Mouse (Mus musculus) forebrain, embryonic 11.5 days (tissue): ENCODE measurements around the gene Scp2. TPM values are rescaled to one million over a fixed set of nuclear protein-coding genes. Genes with fewer than 3 reads are reported as not detected.

ENCODE experiments used
- ATAC-seq: fragments of 200-750 bp; cut with Nextera tagmentation; replicated peaks from 2 replicates; pipeline ENCODE4 v1.8.0; 2017; ENCODE audit warnings: moderate TSS enrichment; ENCODE audit not compliant: low FRiP score
- DNase-seq: peaks from one replicate; pipeline ENCODE4 v3.0.0-alpha.2; 2017; ENCODE audit warnings: low spot score
- H3K27ac ChIP-seq: fragments of 300-500 bp; sonication (generic); 2 replicates; pipeline ENCODE4 v1.5.1; 2014; ENCODE audit warnings: low read depth, low read length
- H3K27me3 ChIP-seq: fragments of 300-500 bp; sonication (generic); 2 replicates; pipeline ENCODE4 v1.6.1; 2014; ENCODE audit warnings: mild to moderate bottlenecking, low read length, mixed read lengths; ENCODE audit not compliant: control insufficient read depth, insufficient read depth
- H3K36me3 ChIP-seq: fragments of 300-500 bp; sonication (generic); 2 replicates; pipeline ENCODE4 v1.6.1; 2014; ENCODE audit warnings: mild to moderate bottlenecking, low read length, moderate library complexity, mixed read lengths; ENCODE audit not compliant: control insufficient read depth, insufficient read depth
- H3K4me1 ChIP-seq: fragments of 300-500 bp; sonication (generic); replicated peaks from 2 replicates; pipeline ENCODE4 v1.6.1; 2014; ENCODE audit warnings: low read length, mixed read lengths; ENCODE audit not compliant: control insufficient read depth, insufficient read depth
- H3K4me2 ChIP-seq: fragments of 300-500 bp; sonication (generic); 2 replicates; pipeline ENCODE4 v1.6.1; 2014; ENCODE audit warnings: low read depth, mild to moderate bottlenecking, low read length, moderate library complexity, mixed read lengths; ENCODE audit not compliant: severe bottlenecking
- H3K4me3 ChIP-seq: fragments of 300-500 bp; sonication (generic); 2 replicates; pipeline ENCODE4 v1.5.1; 2014; ENCODE audit warnings: low read depth, low read length
- H3K9ac ChIP-seq: fragments of 300-500 bp; sonication (generic); 2 replicates; pipeline ENCODE4 v1.6.1; 2014; ENCODE audit warnings: low read length
- H3K9me3 ChIP-seq: fragments of 300-500 bp; sonication (generic); 2 replicates; pipeline ENCODE4 v1.6.1; 2016; ENCODE audit warnings: low read length, mixed read lengths; ENCODE audit not compliant: control insufficient read depth
- WGBS: fragments of 180-500 bp; shearing (Covaris S2); extraction: QIAGEN DNeasy Blood & Tissue Kit; methylation state at CpG from one replicate; pipeline ENCODE4 v1.1.7; 2014; 5-methylcytosine and 5-hydroxymethylcytosine counted together
- polyA plus RNA-seq: library from polyadenylated mRNA; unstranded; fragments of >200 nt; fragmentation: Nextera tagmentation; extraction: Ambion mirVana; gene quantifications from 2 replicates; pipeline ENCODE4 v1.2.1, GENCODE M21; 2014

Gene Scp2
- polyA plus RNA-seq, 1 experiment from 2014 or later = 200 TPM

DNA sequence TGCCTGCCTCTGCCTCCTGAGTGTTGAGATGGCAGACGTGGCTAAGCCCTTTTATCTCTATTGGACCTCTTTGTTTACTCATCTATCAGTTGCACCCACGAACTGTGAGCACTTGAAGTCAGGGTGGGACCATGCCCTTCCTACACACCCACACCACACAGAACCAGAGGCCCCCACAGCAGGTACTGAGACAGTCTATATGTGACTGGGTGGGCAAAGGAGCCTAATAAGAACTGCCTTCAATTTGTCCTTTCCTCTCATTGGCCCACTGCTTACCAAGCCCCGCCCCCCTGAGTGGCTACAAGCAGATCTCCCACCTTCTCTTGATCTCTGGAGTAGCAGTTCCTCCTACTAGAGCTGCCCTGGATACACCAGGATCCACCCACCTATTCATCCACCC, 118.6 kb downstream of the Scp2 start:
- H3K9me3 ChIP-seq = no peaks in the 10 kb centered on the region
- peaks cover 15% of the 10 kb centered on the region for H3K27me3 ChIP-seq
- 35% methylated on average over 3 of the region's 3 CpGs for WGBS
- no peaks in the 10 kb centered on the region for H3K36me3 ChIP-seq
- DNase-seq (no peak), ATAC-seq (no peak)
- H3K4me2 ChIP-seq = no peak overlapping the region
- H3K4me3 ChIP-seq = no peak overlapping the region
- H3K9ac ChIP-seq = no peak overlapping the region
- H3K4me1 ChIP-seq = peaks cover 3% of the 10 kb centered on the region; the same call in 1 of the 2 replicates
- H3K27ac ChIP-seq = no peak overlapping the region

DNA sequence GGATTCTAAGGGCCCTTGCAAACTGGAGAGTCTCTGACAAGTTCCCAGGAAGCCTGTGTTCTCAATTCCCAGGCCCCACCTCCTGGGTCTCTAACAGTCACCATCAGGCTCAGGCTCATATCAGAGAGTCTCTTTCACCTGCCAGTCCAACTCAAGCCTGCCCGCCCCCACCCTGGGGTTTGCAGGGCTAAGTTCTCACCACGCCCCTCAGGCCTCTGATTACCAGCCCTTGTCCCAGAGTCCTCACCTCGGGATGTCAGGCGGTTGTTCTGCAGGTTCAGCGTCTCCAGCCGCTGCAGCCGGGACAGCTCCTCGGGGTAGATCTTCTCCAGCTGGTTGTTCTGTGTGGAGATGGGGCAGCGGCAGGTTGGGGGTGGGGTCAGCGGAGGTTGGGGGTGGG, 119.5 kb downstream of the Scp2 start:
- no peak overlapping the region for H3K27ac ChIP-seq

DNA sequence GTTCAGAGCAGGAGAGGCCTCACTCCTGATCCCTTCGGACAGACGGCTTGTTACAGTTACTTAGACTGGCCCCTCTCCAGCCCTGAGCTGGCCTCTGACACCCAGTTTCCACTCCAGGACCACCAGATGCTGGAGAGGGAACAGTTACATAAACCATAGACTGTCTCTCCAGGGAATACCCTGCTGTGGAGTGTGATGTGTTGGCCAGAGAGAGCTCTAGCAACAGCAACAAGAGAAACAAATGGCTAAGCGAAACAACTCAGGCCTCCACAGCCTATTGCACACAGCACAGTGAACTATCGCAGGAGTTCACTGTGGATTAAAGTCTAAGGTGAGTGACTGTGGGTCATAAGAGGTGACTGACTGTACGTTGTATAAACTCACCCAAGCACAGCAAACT, 120.2 kb downstream of the Scp2 start:
- no peak overlapping the region for H3K9ac ChIP-seq
- H3K36me3 ChIP-seq = no peaks in the 10 kb centered on the region
- no peak overlapping the region for H3K4me2 ChIP-seq
- no peaks in the 10 kb centered on the region; the same call in 1 of the 2 replicates for H3K27me3 ChIP-seq
- H3K9me3 ChIP-seq = no peaks in the 10 kb centered on the region
- 65% methylated on average over 5 of the region's 5 CpGs for WGBS
- no peak overlapping the region for H3K4me3 ChIP-seq
- H3K4me1 ChIP-seq = peaks cover 3% of the 10 kb centered on the region; the same call in 1 of the 2 replicates
- no peak for ATAC-seq
- no peak overlapping the region for H3K27ac ChIP-seq
- no peak for DNase-seq

More for the DNA sequence above, 119.5 kb downstream of the Scp2 start:
- DNase-seq (peak; percentile 57), ATAC-seq (no peak)
- Histone ChIP-seq H3K4me1 (peaks cover 3% of the 10 kb centered on the region; the same call in 1 of the 2 replicates), H3K9me3 (no peaks in the 10 kb centered on the region), H3K4me3 (no peak overlapping the region), H3K9ac (no peak overlapping the region), H3K36me3 (no peaks in the 10 kb centered on the region), H3K4me2 (no peak overlapping the region), H3K27me3 (peaks cover 6% of the 10 kb centered on the region)
- WGBS = 3% methylated on average over 10 of the region's 10 CpGs

DNA sequence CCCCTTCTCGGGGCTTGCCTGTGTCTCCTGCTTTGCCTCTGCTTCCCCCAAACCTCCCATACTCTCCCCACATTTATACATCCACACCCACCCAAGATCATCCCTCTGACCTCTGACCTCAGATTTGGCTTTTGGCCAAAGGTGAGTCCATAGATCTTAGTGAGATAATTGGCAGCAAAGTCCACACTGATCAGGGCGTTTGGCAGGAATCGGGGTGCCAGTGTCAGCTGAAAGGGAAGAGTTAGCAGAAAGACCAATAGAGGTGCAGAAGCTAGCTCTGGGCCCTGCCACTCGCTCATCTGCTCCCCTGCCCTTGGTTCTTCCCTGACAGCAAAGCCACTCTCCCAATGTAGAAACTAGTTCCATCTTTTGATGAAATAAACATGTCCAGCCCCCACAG, 121.6 kb downstream of the Scp2 start:
- Histone ChIP-seq H3K27ac (no peak overlapping the region), H3K9ac (no peak overlapping the region), H3K9me3 (no peaks in the 10 kb centered on the region), H3K4me3 (no peak overlapping the region), H3K4me2 (no peak overlapping the region), H3K4me1 (peaks cover 5% of the 10 kb centered on the region; the same call in 1 of the 2 replicates), H3K36me3 (no peaks in the 10 kb centered on the region), H3K27me3 (no peaks in the 10 kb centered on the region)
- DNase-seq (no peak), ATAC-seq (no peak)
- 77% methylated on average over 4 of the region's 4 CpGs for WGBS

DNA sequence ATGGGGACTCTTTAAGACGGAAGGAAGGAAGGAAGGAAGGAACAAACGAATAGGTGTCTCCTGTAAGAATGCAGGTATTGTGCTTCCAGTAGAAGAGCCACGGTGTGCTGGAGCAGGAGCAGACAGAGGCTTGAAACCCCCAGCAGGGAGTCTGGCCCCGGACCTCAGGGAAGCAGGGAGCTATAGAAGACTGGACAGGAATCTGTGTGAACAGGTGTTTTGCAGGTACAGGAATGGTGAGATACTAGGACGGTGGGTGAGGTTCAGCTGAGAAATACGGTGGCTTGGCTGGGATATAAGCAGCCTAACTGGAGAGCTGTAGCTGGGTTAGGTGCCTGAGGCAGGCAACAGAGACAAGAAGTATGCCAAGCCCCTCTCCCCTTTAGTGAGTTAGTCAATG, 124.6 kb downstream of the Scp2 start:
- Histone ChIP-seq H3K4me3 (no peak overlapping the region), H3K36me3 (no peaks in the 10 kb centered on the region), H3K9ac (no peak overlapping the region), H3K27ac (no peak overlapping the region), H3K27me3 (no peaks in the 10 kb centered on the region), H3K4me2 (no peak overlapping the region), H3K9me3 (no peaks in the 10 kb centered on the region), H3K4me1 (peaks cover 3% of the 10 kb centered on the region; the same call in 1 of the 2 replicates)
- no peak for ATAC-seq
- DNase-seq = no peak
- WGBS = 86% methylated on average over 6 of the region's 6 CpGs

DNA sequence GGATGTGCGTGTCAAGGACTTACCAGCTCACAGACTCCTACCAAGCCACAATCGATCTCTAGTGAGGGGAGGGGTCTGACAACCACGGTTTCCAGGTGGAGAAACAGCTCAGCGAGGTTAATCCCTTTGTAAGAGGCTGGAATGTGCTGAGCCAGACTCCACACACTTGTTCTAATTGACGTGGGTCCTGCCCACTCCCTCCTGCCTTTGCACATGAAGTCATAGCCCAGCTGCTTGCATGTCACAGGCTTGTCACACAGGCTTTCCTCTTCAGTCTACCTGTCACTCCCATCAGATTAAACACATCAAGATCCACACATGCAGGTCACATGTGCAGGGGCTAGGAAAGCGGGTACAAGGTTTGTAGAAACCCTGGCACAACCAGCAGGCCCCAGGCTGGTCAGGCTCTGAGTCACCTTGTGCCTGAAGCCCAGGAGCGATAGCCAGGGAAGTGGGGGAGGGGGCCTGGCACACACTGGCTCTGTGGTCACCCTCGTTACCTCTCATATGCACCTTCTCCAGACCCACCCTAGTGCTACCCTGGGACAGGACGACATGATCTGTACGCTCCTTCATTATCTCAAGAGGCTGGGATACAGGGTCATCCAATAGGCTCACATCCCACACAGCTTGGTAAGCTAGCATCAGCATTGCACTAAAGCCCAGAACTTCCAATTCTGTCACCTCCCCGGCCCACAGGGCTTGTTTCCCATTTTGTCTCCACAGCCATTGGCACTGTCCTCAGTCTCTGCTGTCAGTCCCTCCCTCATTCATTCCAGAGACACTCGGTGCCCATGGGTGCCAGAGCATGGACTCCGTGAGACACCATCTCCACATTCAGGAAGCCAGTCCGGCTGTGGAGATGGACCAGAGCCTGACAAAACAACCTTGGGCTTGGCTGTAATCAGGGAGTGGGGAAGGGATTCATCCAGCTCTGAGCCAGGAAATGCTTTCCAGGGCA, 125.6 kb downstream of the Scp2 start:
- Histone ChIP-seq H3K4me2 (no peak overlapping the region), H3K27ac (no peak overlapping the region), H3K4me3 (no peak overlapping the region), H3K36me3 (no peaks in the 10 kb centered on the region), H3K9ac (no peak overlapping the region), H3K9me3 (no peaks in the 10 kb centered on the region), H3K27me3 (no peaks in the 10 kb centered on the region), H3K4me1 (0 out of 2 replicates have a peak, but pooled peaks cover 2% of the 10 kb centered on the region)
- no peak for ATAC-seq
- DNase-seq = no peak
- 48% methylated on average over 14 of the region's 14 CpGs for WGBS

DNA sequence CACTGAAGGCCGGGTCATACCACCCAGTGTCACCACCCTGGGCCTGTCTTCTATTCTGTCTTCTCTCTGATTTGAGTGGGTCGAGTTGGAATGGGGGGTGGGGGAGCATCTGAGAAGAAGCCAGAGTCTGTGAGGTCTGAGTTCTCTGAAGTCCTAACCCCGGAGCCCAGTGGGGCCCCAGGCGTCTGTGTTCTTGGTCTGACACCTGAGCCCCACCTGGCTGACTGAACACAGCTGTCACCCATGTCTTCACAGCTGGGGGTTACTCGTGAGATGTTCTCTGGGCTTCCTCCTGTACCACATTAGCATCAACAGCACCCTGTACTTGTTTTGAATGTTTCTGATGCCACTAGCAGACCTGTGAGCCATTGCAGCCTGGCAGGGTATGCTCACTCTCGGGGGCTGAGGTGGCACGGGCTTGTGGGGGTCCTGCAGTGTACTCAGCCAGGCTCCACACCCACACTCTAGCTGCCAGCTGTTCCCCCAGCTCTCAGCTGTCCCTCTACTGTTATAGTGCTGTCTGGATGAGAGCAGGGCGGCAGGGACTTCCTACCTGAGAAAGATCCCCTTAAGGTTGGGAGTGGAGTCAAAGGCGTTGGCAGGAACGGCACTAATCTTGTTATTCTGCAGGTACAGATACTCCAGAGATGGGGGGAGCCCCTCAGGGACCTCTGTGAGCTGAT, 126.4 kb downstream of the Scp2 start:
- DNase-seq (no peak), ATAC-seq (no peak)
- Histone ChIP-seq H3K4me2 (no peak overlapping the region), H3K36me3 (no peaks in the 10 kb centered on the region), H3K27ac (no peak overlapping the region), H3K4me1 (0 out of 2 replicates have a peak, but pooled peaks cover 2% of the 10 kb centered on the region), H3K9ac (no peak overlapping the region), H3K4me3 (no peak overlapping the region), H3K27me3 (no peaks in the 10 kb centered on the region), H3K9me3 (no peaks in the 10 kb centered on the region)
- WGBS = 54% methylated on average over 10 of the region's 10 CpGs

DNA sequence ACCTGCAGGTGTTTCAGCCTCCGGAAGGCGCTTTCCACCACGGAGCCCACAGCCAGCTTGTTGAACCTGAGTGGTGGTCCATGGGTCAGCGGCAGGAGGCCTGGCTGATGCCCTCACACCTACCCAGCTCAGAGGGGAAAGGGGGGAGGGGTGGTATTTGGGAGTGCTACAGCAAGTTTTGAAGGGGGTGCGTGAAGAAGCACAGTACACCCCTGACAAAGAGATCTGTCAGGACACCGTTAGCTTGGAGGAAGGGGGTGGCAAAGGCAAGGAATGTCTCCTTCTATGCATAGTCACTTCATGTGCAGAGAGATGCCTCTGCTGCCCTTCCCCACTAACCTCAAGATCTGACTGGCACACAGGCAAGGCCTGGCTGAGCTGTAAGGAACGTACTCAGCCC, 127.0 kb downstream of the Scp2 start:
- Histone ChIP-seq H3K36me3 (no peaks in the 10 kb centered on the region), H3K27ac (no peak overlapping the region), H3K4me3 (no peak overlapping the region), H3K4me2 (no peak overlapping the region), H3K9ac (no peak overlapping the region), H3K9me3 (no peaks in the 10 kb centered on the region), H3K4me1 (0 out of 2 replicates have a peak, but pooled peaks cover 2% of the 10 kb centered on the region), H3K27me3 (no peaks in the 10 kb centered on the region)
- 85% methylated on average over 7 of the region's 7 CpGs for WGBS
- ATAC-seq = no peak
- no peak for DNase-seq
